Mouse (Mus musculus) brain, embryonic 14.5 days (tissue): ENCODE measurements around the gene Hsdl1. TPM values are rescaled to one million over a fixed set of nuclear protein-coding genes. Genes with fewer than 3 reads are reported as not detected.

Experiments used
- DNase-seq: peaks from one replicate; pipeline ENCODE4 v3.0.0-alpha.2; 2011; ENCODE audit warnings: low read depth
- CTCF ChIP-seq: fragments of 200-500 bp; IDR thresholded peaks from 2 replicates; pipeline ENCODE4 v1.5.1; 2012; ENCODE audit warnings: inconsistent platforms, mild to moderate bottlenecking, moderate library complexity, borderline replicate concordance; ENCODE audit not compliant: insufficient read depth, insufficient read length; ENCODE audit errors: extremely low read depth
- POLR2A ChIP-seq: fragments of 200-500 bp; IDR thresholded peaks from 2 replicates; pipeline ENCODE4 v1.6.1; 2012; ENCODE audit warnings: mild to moderate bottlenecking, inconsistent platforms, borderline replicate concordance; ENCODE audit not compliant: poor library complexity, insufficient read depth, insufficient read length, severe bottlenecking; ENCODE audit errors: extremely low read depth
- polyA plus RNA-seq: library from polyadenylated mRNA; depleted of rRNA; stranded (reverse); fragments of >200 nt; gene quantifications from 2 replicates; pipeline ENCODE4 v1.2.3, GENCODE M21; 2012

The Hsdl1 gene
- polyA plus RNA-seq, 1 experiment = 101 TPM

GRCm38 (mm10) chr8:119572411-119572810 lies 2.6 kb downstream of the Hsdl1 start:
- no peak for TF ChIP-seq CTCF
- no peak for TF ChIP-seq POLR2A
- no peak for DNase-seq

- DNase-seq = no peak
- TF ChIP-seq CTCF (no peak), POLR2A (no peak)
Measured at GRCm38 (mm10) chr8:119571135-119571534, 3.8 kb downstream of the Hsdl1 start.

GRCm38 (mm10) chr8:119569881-119570280 lies 5.1 kb downstream of the Hsdl1 start:
- DNase-seq = no peak
- TF ChIP-seq POLR2A (no peak), CTCF (no peak)

GRCm38 (mm10) chr8:119568951-119569350 lies 6.0 kb downstream of the Hsdl1 start:
- TF ChIP-seq POLR2A = no peak
- no peak for TF ChIP-seq CTCF
- DNase-seq = no peak

- no peak for TF ChIP-seq POLR2A
- TF ChIP-seq CTCF = no peak
- no peak for DNase-seq
Measured at GRCm38 (mm10) chr8:119568251-119568650, 6.7 kb downstream of the Hsdl1 start.

GRCm38 (mm10) chr8:119566367-119566766 lies 8.6 kb downstream of the Hsdl1 start:
- no peak for DNase-seq
- TF ChIP-seq POLR2A = no peak
- no peak for TF ChIP-seq CTCF

GRCm38 (mm10) chr8:119563849-119564251 lies 11.1 kb downstream of the Hsdl1 start:
- DNase-seq = no peak
- no peak for TF ChIP-seq CTCF
- no peak for TF ChIP-seq POLR2A

- DNase-seq = no peak
- TF ChIP-seq POLR2A (no peak), CTCF (no peak)
Measured at GRCm38 (mm10) chr8:119559402-119559720, 15.6 kb downstream of the Hsdl1 start.

GRCm38 (mm10) chr8:119558603-119559401 lies 16.2 kb downstream of the Hsdl1 start, which contains the start of gene Mbtps1:
Gene Mbtps1 (minus strand): TSS chr8:119558735.
- TF ChIP-seq POLR2A (peak; percentile 68; the same call in 1 of the 2 replicates), CTCF (no peak)

GRCm38 (mm10) chr8:119557821-119558602 lies 17.0 kb downstream of the Hsdl1 start:
- TF ChIP-seq CTCF = no peak
- TF ChIP-seq POLR2A = no peak
- peak; percentile 90 for DNase-seq

More at GRCm38 (mm10) chr8:119558603-119559401, 16.2 kb downstream of the Hsdl1 start, which contains the start of gene Mbtps1:
- DNase-seq = peak; percentile 99

GRCm38 (mm10) chr8:119557132-119557531 lies 17.9 kb downstream of the Hsdl1 start:
- TF ChIP-seq POLR2A (no peak), CTCF (no peak)
- no peak for DNase-seq
